Mouse (Mus musculus) heart, adult 18-20 months (tissue): ENCODE data around the gene Baiap2l1. TPM values are rescaled to one million over a fixed set of nuclear protein-coding genes. Genes with fewer than 3 reads are reported as not detected.
"Not testable (repeated sequence)": the region's sequence is repeated elsewhere in the genome, so short reads cannot be mapped to it uniquely, and the experiment has no call there.

Source experiments
- DNase-seq, 2 experiments: peaks; one replicate each; pipeline ENCODE4 v3.0.0; 2021 to 2022; ENCODE audit warnings: mixed read lengths in 1 of 2
- long read RNA-seq, 2 experiments: library from polyadenylated mRNA; stranded (forward); transcript quantifications; one replicate each; pipeline ENCODE4 v2.0.0; 2021
- total RNA-seq, 2 experiments: library from RNA; stranded (reverse); gene quantifications; 2 replicates each; pipeline ENCODE4 v1.2.3; 2021

Gene Baiap2l1
- total RNA-seq, result 1 to 10 TPM; 7.2 to 7.4 TPM
- long read RNA-seq, experiment 1, transcript Baiap2l1-201 (14 exons, 3,247 nt), result major isoform, 5 of 10 reads
- long read RNA-seq, experiment 1, partial matches to known transcripts, result 2 of 10 reads
- long read RNA-seq, experiment 1, other reads (novel, unspliced or antisense), result 3 of 10 reads
- long read RNA-seq, experiment 2, partial matches to known transcripts, result 0 of 5 reads
- long read RNA-seq, experiment 2, other reads (novel, unspliced or antisense), result 4 of 5 reads

DNA sequence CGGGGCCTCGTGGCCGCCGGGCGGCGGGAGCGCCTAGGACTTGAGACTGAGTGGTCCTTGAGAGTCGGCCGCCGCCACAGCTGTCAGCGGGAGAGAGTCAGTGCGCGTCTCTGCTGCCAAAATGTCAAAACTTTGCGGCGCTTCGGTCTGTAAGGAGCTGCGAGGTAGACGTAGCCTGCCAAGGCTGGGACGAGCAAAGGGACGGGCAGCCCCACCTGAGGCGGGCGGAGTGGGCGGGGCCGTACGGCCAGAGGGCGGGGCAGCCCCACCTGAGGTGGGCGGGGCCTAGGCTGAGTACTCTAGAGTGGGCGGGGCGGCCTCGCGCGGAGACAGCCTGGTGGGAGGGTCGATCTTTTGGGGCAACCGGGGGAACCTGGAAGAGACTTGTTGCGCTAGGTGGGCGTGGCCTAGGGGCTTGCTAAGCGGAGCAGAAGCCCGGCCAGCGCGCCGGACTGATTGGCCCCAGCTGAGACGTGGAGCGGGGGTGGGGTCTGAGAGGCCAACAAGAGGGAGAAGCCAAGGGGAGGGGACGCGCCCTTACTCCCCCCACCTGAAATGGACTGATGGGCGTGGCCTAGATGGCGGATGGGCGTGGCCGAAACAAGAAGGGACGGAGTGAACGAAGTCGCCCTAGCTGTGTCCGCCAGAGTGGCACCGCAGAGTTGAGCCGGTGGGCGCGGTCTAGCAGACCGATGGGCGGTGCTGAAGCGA, at the start of gene Baiap2l1:
Baiap2l1 (minus strand) TSS at position 232 of the 711 bp plus-strand sequence.
- peak; percentile 89 to 90 for DNase-seq

- DNase-seq, result no peak
These were observed 48.3 kb upstream of the Baiap2l1 start for GRCm38 (mm10) chr5:144406256-144406655.

DNA sequence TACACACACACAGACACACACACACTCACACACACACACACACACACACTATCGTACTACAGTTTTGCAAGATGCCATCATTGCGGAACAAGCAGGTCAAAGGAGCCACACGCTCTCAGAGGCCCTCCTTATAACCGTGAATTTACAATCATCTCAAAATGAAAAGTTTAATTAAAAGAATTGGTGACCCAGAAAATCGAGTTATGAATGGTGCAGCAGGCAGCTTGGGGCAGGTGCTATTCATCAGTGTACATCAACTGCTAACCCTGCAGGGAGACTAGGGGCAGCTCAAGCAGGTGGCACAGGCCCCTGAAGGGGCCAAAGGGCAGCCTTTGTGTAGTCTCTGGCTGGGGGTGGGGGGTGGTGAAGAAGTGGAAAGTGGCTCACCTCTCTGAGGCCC, 42.9 kb upstream of the Baiap2l1 start:
- no peak for DNase-seq

DNA sequence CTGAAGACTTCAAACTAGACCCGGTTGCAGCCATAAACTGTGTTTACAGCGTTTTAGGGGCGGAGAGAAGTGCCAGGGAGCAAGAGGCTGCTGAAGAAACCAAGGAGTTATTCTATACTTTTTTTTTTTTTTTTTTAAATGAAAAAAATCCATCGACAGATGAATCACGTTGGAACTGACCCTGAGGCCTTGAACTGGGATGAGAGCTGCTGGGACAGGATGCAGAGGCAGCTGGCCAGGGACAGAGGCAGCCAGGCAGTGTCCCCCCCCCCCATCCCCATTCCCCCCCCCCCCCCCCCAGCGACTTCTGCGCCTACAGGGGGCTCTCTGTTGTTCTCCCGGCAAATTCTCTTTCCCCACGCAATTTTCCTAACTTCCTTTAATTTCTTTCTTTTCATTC, 39.7 kb upstream of the Baiap2l1 start:
- no peak for DNase-seq

GRCm38 (mm10) chr5:144394142-144394541, 36.2 kb upstream of the Baiap2l1 start:
- DNase-seq, result no peak

GRCm38 (mm10) chr5:144387851-144388250, 29.9 kb upstream of the Baiap2l1 start:
- peak in 1 of 2 experiments; percentile 60 for DNase-seq

DNA sequence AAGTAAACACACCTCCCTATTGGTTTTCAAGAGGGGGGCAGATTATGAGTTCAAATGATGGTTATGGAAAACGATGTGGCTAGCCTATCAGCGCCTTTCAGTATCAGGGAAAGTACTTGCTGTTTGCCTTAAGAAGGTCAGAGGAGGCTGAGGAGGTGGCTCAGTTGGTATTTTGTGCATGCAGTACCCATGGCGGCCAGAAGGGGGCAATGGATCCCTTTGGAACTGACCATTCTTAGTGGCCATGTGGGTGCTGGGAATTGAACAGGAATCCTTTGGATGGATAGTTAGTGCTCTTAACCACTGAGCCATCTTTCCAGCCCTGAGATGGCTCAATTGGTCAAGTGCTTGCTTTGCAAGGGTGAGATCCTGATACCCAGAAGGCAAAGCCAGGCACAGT, 26.0 kb upstream of the Baiap2l1 start:
- DNase-seq, result no peak

GRCm38 (mm10) chr5:144381782-144382181, 23.9 kb upstream of the Baiap2l1 start:
- DNase-seq, result peak in 1 of 2 experiments; percentile 31

DNA sequence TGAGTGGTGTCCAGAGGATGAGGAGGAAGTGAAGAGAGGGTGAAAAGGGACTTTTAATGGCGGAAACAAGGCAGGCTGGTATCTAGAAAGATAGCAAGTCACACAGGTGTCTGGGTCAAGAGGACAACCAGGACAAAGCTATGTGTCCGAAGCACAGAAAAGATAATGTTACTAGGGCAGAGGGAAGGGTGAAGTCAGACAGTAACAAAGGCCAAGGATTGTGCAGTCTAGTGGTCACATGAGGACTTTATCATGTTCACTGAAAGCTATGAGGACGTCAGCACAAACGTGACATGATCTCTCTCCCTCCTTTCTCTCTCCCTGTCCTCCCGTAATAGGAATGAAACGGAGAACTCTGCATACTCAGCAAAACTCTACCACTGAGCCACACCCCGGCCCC, 22.8 kb upstream of the Baiap2l1 start:
- peak; percentile 29 to 39 for DNase-seq

GRCm38 (mm10) chr5:144379431-144379830, 21.5 kb upstream of the Baiap2l1 start:
- DNase-seq, result no peak

- DNase-seq, result peak; percentile 33 to 37
These were observed 15.0 kb upstream of the Baiap2l1 start for GRCm38 (mm10) chr5:144372885-144373284.

- peak; percentile 20 to 26 for DNase-seq
These were observed 14.3 kb upstream of the Baiap2l1 start for GRCm38 (mm10) chr5:144372177-144372576.

GRCm38 (mm10) chr5:144370986-144371385, 13.1 kb upstream of the Baiap2l1 start:
- no peak for DNase-seq

GRCm38 (mm10) chr5:144368661-144369205, 10.8 kb upstream of the Baiap2l1 start:
- DNase-seq, result peak; percentile 36 to 49

- not testable (repeated sequence) for DNase-seq
These were observed 8.6 kb upstream of the Baiap2l1 start for GRCm38 (mm10) chr5:144366551-144366950.

DNA sequence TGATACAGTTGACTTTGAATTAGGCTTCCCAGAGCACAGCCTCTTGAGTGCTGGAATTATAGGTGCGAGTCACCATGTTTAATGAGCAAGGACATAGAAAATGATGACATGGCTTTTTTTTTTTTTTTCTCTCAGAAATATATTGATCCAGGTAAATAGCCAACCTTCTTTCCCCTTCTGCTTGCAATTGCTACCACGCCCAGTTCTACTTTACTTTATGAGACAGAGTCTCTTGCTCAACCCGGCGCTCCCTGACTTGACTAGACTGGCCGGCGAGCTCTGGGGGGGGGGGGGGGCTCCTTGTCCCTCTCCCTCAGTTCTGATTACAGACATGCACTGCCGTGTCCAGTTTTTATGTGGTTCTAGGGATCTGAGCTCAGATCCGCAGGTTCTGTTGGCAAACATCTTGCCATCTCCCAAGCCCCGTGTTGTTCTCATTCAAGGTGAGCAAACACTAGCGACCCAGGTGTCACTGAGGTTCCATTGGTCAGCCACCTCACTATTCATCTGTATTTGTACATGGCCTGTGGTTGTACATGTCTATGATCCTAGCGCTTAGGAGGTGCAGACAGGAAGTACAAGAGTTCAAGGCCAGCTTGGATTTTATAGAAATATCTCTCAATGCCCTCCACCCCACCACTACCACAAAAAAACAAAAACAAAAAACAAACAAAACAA, 6.9 kb upstream of the Baiap2l1 start:
- DNase-seq, result no peak

- no peak for DNase-seq
These were observed 2.4 kb upstream of the Baiap2l1 start for GRCm38 (mm10) chr5:144360346-144360745.

- DNase-seq, result no peak
These were observed 2.0 kb upstream of the Baiap2l1 start for GRCm38 (mm10) chr5:144359886-144360285.

- no peak for DNase-seq
These were observed 643 bp upstream of the Baiap2l1 start for GRCm38 (mm10) chr5:144358592-144358917.

DNA sequence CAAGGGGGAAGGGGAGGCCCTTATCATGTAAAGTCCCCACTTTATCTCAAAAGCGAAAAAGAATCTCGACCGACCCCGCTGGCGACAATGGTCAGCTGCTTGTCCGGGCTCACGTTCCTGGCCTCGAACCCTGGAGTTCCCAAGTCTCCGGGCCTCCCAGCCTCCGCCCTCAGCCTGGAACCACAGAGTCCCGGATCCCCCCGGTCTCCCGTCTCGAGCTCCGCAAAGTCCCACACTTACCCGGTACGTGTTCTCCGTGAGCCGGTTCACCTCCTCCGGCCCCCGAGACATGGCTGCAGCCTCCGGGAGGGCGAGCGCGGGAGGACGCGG, 396 bp downstream of the Baiap2l1 start:
- DNase-seq, result no peak

DNA sequence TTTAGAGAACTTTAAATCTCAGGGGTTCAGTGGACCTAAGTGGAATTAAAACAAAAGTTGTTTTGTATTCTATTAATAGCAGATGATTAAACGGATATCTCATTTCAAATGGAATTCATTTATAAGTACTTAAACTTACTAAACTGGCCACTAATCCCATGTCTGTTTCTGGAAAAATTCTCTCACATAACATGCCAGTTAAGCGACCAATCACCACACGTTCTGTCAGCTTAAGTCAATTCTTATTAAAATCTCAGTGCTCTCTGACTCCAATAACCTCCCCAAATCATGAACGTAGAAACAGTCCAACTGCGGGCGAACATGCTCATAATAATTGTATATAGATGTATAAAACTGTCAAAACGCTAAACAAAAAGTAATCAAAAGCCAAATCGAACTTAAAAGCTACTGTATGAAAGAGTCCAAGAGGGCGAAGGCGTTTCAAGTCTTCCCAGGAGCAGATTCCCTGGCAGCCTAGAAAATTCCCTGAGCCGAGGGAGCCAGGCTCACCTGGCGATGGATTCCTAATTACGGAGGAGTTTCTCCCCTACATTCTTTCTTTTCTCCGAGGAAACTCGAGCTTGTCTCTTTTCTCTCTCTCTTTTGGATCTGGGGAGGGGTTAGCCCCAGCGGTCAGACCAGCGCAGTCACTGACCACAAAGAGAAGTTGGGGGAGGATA, 996 bp downstream of the Baiap2l1 start:
- DNase-seq, result no peak

DNA sequence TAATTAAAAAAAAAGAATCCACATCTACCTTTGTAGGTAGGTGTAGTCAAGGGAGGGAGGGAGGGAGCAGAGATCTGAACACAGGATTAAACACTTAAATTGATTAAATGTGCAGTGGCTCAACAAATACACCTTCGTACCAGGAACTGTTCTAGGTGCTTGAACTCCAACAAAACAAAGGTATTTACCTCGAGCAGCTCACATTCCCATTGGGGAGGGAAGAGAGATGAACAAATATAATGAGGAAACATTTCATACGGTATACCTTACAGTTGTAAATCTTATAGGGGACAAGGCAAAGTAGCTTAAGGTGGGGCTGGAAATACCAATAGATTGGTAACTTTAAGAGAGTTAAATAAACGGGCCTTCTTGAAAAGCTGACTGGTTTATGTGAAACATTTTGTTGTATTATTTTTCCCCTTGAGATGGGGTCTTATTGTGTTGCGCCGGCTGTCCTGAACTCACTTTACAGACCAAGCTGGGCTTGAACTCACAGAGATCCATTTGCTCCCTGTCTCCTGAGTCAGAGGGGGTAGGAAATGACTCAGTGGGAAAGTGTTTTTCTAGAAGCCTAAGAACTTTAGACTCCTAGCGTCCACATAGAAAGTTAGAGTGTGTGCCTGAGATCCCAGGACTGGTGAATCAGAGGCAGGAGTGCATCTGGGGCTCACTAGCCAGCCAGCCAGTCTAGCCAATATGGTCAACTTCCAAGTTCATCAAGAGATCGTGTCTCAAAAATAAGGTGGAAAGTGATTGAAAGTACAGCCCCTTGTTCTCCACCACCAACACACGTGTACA, 5.5 kb downstream of the Baiap2l1 start:
- no peak for DNase-seq
